Mouse (Mus musculus) MEL (cell line): Measurements from ENCODE around the gene Sycp1. TPM values are rescaled to one million over a fixed set of nuclear protein-coding genes. Genes with fewer than 3 reads are reported as not detected.

Experiments used
- DNase-seq: peaks from one replicate; pipeline ENCODE4 v3.0.0; 2011; ENCODE audit warnings: low read depth, low spot score
- H3K27ac ChIP-seq: 2 replicates; pipeline ENCODE4 v1.5.1; 2012; ENCODE audit warnings: low read depth, mild to moderate bottlenecking, control low read depth, low read length, moderate library complexity; ENCODE audit not compliant: control insufficient read depth
- H3K27me3 ChIP-seq, 2 experiments: fragments of 150-350 bp in 1 of 2; sonication (generic) in 1 of 2; 2 replicates each; pipeline ENCODE4 v1.6.1; 2012; ENCODE audit warnings: low read length in 2 of 2, mild to moderate bottlenecking in 2 of 2, improper control_type of control experiment in 1 of 2, moderate library complexity in 1 of 2; ENCODE audit not compliant: insufficient read depth in 2 of 2, control insufficient read depth in 1 of 2
- H3K36me3 ChIP-seq, 2 experiments: 2 replicates each; pipeline ENCODE4 v1.6.1; 2012 to 2014; ENCODE audit warnings: low read length in 2 of 2, improper control_type of control experiment in 1 of 2, inconsistent platforms in 1 of 2, mild to moderate bottlenecking in 1 of 2; ENCODE audit not compliant: insufficient read depth in 2 of 2, control insufficient read depth in 1 of 2
- H3K4me1 ChIP-seq, 2 experiments: fragments of 150-350 bp in 1 of 2; sonication (generic) in 1 of 2; 2 replicates each; pipeline ENCODE4 v1.6.1; 2012; ENCODE audit warnings: low read length in 2 of 2, improper control_type of control experiment in 1 of 2, mild to moderate bottlenecking in 1 of 2; ENCODE audit not compliant: insufficient read depth in 2 of 2, control insufficient read depth in 1 of 2
- H3K4me3 ChIP-seq, 2 experiments: fragments of 150-350 bp in 1 of 2; sonication (generic) in 1 of 2; 2 replicates each; pipeline ENCODE4 v1.5.1; 2012; ENCODE audit warnings: low read depth in 2 of 2, low read length in 2 of 2, mild to moderate bottlenecking in 2 of 2, moderate library complexity in 2 of 2, control low read depth in 1 of 2, improper control_type of control experiment in 1 of 2; ENCODE audit not compliant: control insufficient read depth in 1 of 2, insufficient read depth in 1 of 2
- H3K79me2 ChIP-seq: 2 replicates; pipeline ENCODE4 v1.6.1; 2012; ENCODE audit warnings: mild to moderate bottlenecking, low read length, moderate library complexity; ENCODE audit not compliant: control insufficient read depth, poor library complexity, insufficient read depth
- H3K9ac ChIP-seq: 2 replicates; pipeline ENCODE4 v1.6.1; 2012; ENCODE audit warnings: low read depth, mild to moderate bottlenecking, control low read depth, low read length, moderate library complexity; ENCODE audit not compliant: control insufficient read depth, poor library complexity, severe bottlenecking
- H3K9me3 ChIP-seq: fragments of 150-350 bp; sonication (generic); replicated peaks from 2 replicates; pipeline ENCODE4 v1.6.1; 2012; ENCODE audit warnings: mild to moderate bottlenecking, low read length, improper control_type of control experiment, moderate library complexity; ENCODE audit not compliant: insufficient read depth
- CHD1 ChIP-seq: IDR thresholded peaks from 2 replicates; pipeline ENCODE4 v1.6.1; 2012; ENCODE audit warnings: low read depth, mild to moderate bottlenecking, inconsistent platforms, low read length, improper control_type of control experiment
- CHD2 ChIP-seq: IDR thresholded peaks from 2 replicates; pipeline ENCODE4 v1.6.1; 2011; ENCODE audit warnings: low read length, improper control_type of control experiment
- E2F4 ChIP-seq: IDR thresholded peaks from 2 replicates; pipeline ENCODE4 v1.6.1; 2011; ENCODE audit warnings: low read depth, low read length, improper control_type of control experiment, borderline replicate concordance
- ELF1 ChIP-seq: IDR thresholded peaks from 2 replicates; pipeline ENCODE4 v1.6.1; 2014; ENCODE audit warnings: low read depth, mild to moderate bottlenecking, inconsistent platforms, low read length, improper control_type of control experiment, moderate library complexity
- EP300 ChIP-seq, 2 experiments: IDR thresholded peaks; 2 replicates each; pipeline ENCODE4 v1.6.1; 2011; ENCODE audit warnings: improper control_type of control experiment in 2 of 2, low read length in 2 of 2, low read depth in 1 of 2, mild to moderate bottlenecking in 1 of 2
- ETS1 ChIP-seq: IDR thresholded peaks from 2 replicates; pipeline ENCODE4 v1.6.1; 2012; ENCODE audit warnings: low read depth, mild to moderate bottlenecking, inconsistent platforms, low read length, improper control_type of control experiment, moderate library complexity
- GATA1 ChIP-seq: IDR thresholded peaks from 2 replicates; pipeline ENCODE4 v1.6.1; 2011; ENCODE audit warnings: low read depth, low read length, improper control_type of control experiment
- HCFC1 ChIP-seq: IDR thresholded peaks from 2 replicates; pipeline ENCODE4 v1.6.1; 2012; ENCODE audit warnings: low read depth, mild to moderate bottlenecking, inconsistent platforms, low read length, improper control_type of control experiment, moderate library complexity
- JUND ChIP-seq: IDR thresholded peaks from 2 replicates; pipeline ENCODE4 v1.6.1; 2011; ENCODE audit warnings: low read depth, mild to moderate bottlenecking, improper control_type of control experiment, low read length
- MAX ChIP-seq: IDR thresholded peaks from 2 replicates; pipeline ENCODE4 v1.6.1; 2011; ENCODE audit warnings: low read length, improper control_type of control experiment
- MAZ ChIP-seq: IDR thresholded peaks from 2 replicates; pipeline ENCODE4 v1.6.1; 2012; ENCODE audit warnings: low read depth, mild to moderate bottlenecking, inconsistent platforms, low read length, improper control_type of control experiment
- MXI1 ChIP-seq: IDR thresholded peaks from 2 replicates; pipeline ENCODE4 v1.6.1; 2011; ENCODE audit warnings: mild to moderate bottlenecking, low read depth, low read length, improper control_type of control experiment
- MYB ChIP-seq: IDR thresholded peaks from 2 replicates; pipeline ENCODE4 v1.6.1; 2011; ENCODE audit warnings: mild to moderate bottlenecking, low read depth, low read length, improper control_type of control experiment
- MYC ChIP-seq: IDR thresholded peaks from 2 replicates; pipeline ENCODE4 v1.6.1; 2011; ENCODE audit warnings: low read depth, mild to moderate bottlenecking, low read length, improper control_type of control experiment, moderate library complexity
- NELFE ChIP-seq: IDR thresholded peaks from 2 replicates; pipeline ENCODE4 v1.6.1; 2011; ENCODE audit warnings: low read depth, low read length, improper control_type of control experiment
- NRF1 ChIP-seq: IDR thresholded peaks from 2 replicates; pipeline ENCODE4 v1.6.1; 2014; ENCODE audit warnings: low read depth, mild to moderate bottlenecking, inconsistent platforms, low read length, improper control_type of control experiment, moderate library complexity; ENCODE audit not compliant: poor library complexity, insufficient read depth, severe bottlenecking
- POLR2AphosphoS2 ChIP-seq: IDR thresholded peaks from 2 replicates; pipeline ENCODE4 v1.6.1; 2011; ENCODE audit warnings: low read length, improper control_type of control experiment
- POLR2AphosphoS5 ChIP-seq: IDR thresholded peaks from 2 replicates; pipeline ENCODE4 v1.6.1; 2012; ENCODE audit warnings: low read depth, borderline replicate concordance, mild to moderate bottlenecking, inconsistent platforms, low read length, moderate library complexity, mixed read lengths
- RCOR1 ChIP-seq: IDR thresholded peaks from 2 replicates; pipeline ENCODE4 v1.6.1; 2012; ENCODE audit warnings: low read depth, mild to moderate bottlenecking, inconsistent platforms, low read length, improper control_type of control experiment
- SMC3 ChIP-seq: IDR thresholded peaks from 2 replicates; pipeline ENCODE4 v1.6.1; 2011; ENCODE audit warnings: low read depth, low read length, improper control_type of control experiment
- TAL1 ChIP-seq: IDR thresholded peaks from 2 replicates; pipeline ENCODE4 v1.6.1; 2012; ENCODE audit warnings: mild to moderate bottlenecking, inconsistent platforms, low read length, moderate library complexity, mixed read lengths
- UBTF ChIP-seq: IDR thresholded peaks from 2 replicates; pipeline ENCODE4 v1.6.1; 2012; ENCODE audit warnings: low read depth, mild to moderate bottlenecking, inconsistent platforms, low read length, improper control_type of control experiment, moderate library complexity, borderline replicate concordance; ENCODE audit not compliant: insufficient read depth
- USF2 ChIP-seq, 2 experiments: IDR thresholded peaks; 2 replicates each; pipeline ENCODE4 v1.6.1; 2011 to 2012; ENCODE audit warnings: improper control_type of control experiment in 2 of 2, low read length in 2 of 2, borderline replicate concordance in 1 of 2, inconsistent platforms in 1 of 2, low read depth in 1 of 2, mild to moderate bottlenecking in 1 of 2; ENCODE audit not compliant: insufficient read depth in 1 of 2
- ZNF384 ChIP-seq: IDR thresholded peaks from 2 replicates; pipeline ENCODE4 v1.6.1; 2012; ENCODE audit warnings: low read depth, mild to moderate bottlenecking, inconsistent platforms, low read length, improper control_type of control experiment
- polyA plus RNA-seq, 2 experiments: library from polyadenylated mRNA; stranded (reverse) in 1 of 2; unstranded in 1 of 2; fragments of >175 nt in 1 of 2; fragments of >200 nt in 1 of 2; gene quantifications; 2 replicates each; pipeline versions ENCODE4 v1.2.1 to v1.2.4; 2012; ENCODE audit warnings: low replicate concordance in 2 of 2, low read depth in 1 of 2; ENCODE audit not compliant: insufficient read length in 2 of 2, insufficient read depth in 1 of 2, missing spikeins in 1 of 2
- total RNA-seq: library from RNA; depleted of rRNA; stranded (reverse); fragments of 300-350 nt; gene quantifications from 2 replicates; pipeline ENCODE4 v1.2.3, GENCODE M21; 2012

The Sycp1 gene
- total and polyA plus RNA-seq, 3 experiments = 0.08 to 4.3 TPM; not detected in 1

DNA sequence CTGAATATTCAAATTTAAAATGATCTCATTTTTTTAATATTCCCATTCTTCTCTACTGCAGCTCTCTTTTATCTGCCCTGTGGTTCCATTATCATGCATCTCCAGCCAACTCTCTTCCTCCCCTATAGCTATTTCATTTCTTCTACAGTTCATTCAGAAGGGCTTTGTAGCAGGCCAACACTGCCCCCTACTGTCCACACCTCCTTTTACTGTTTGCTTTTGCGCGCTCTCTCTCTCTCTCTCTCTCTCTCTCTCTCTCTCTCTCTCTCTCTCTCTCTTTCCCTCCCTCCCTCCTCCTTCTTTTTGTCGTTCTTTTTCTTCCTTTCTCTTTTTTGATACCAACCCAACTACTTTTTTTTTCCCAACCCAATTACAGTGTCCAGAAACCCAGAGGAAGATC, 132.0 kb downstream of the Sycp1 start (continued):
- no peak for TF ChIP-seq MAZ
- TF ChIP-seq USF2 (IDR thresholded peaks at IDR 0.05; ENCODE audit: borderline replicate concordance in 1 of 2, insufficient read depth in 1 of 2, low read depth in 1 of 2, low read length in 2 of 2) = no peak
- TF ChIP-seq POLR2AphosphoS2 = no peak
- no peak for TF ChIP-seq POLR2AphosphoS5
- no peak for TF ChIP-seq CHD1
- peak; percentile 60 for TF ChIP-seq GATA1
- TF ChIP-seq SMC3 = peak; percentile 75
- TF ChIP-seq RCOR1 = no peak
- peak; percentile 93 for TF ChIP-seq JUND
- TF ChIP-seq HCFC1 = no peak
- 0 out of 4 replicates have a peak, but pooled peaks have one; percentile 11 to 23 for TF ChIP-seq EP300 (IDR thresholded peaks at IDR 0.05; ENCODE audit: low read depth in 1 of 2, low read length in 2 of 2)
- TF ChIP-seq UBTF = no peak
- no peak for TF ChIP-seq NRF1
- TF ChIP-seq, all 39 proteins: peak for 8

DNA sequence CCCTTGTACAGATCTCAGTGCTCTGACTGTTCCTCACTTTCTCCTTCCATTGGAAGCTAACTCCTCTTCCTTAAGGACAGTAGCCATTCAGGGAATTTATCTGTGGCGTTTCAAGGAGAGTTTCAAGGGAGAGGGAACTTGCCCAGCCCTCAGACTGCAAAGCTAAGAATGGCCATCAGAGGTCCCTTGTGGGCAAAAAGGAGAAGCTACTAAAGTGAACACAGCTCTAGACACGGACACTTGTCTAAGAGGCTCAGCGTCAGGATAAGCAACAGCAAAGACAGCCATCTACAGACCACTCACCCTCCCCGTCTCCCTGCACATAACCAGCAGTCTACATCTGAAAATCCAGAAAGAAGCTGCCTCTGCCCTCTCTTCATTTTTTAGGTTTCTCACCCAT, 148.5 kb downstream of the Sycp1 start:
- no peak for TF ChIP-seq MYC
- no peak for TF ChIP-seq ETS1
- no peak for TF ChIP-seq MXI1
- no peak for TF ChIP-seq NELFE
- no peak for TF ChIP-seq ELF1
- no peak for TF ChIP-seq E2F4
- no peak for TF ChIP-seq ZNF384
- no peak for TF ChIP-seq USF2 (IDR thresholded peaks at IDR 0.05; ENCODE audit: borderline replicate concordance in 1 of 2, insufficient read depth in 1 of 2, low read depth in 1 of 2, low read length in 2 of 2)
- TF ChIP-seq CHD2 = no peak
- no peak for TF ChIP-seq MAX
- TF ChIP-seq TAL1 = no peak
- TF ChIP-seq MYB = no peak
- no peak overlapping the region for H3K27ac ChIP-seq
- no peaks in the 10 kb centered on the region; a peak in 1 of 4 replicates for H3K27me3 ChIP-seq
- peak; percentile 3 for DNase-seq
- H3K36me3 ChIP-seq = no peaks in the 10 kb centered on the region
- no peaks in the 10 kb centered on the region for H3K9me3 ChIP-seq
- H3K79me2 ChIP-seq = no peaks in the 10 kb centered on the region
- no peak overlapping the region for H3K9ac ChIP-seq
- no peak overlapping the region for H3K4me3 ChIP-seq
- H3K4me1 ChIP-seq = no peaks in the 10 kb centered on the region
